Mouse (Mus musculus) activated CD4-positive, CD25-positive, alpha-beta regulatory T cell, adult 4 months (primary cell): ENCODE measurements around the gene Rpl38. TPM values are rescaled to one million over a fixed set of nuclear protein-coding genes. Genes with fewer than 3 reads are reported as not detected.

Source experiments
- ATAC-seq: one replicate; pipeline ENCODE4 v1.8.0; 2017
- polyA plus RNA-seq, 2 experiments: library from polyadenylated mRNA; unstranded; fragments of 100-300 nt; shearing (Covaris generic); gene quantifications; one replicate each; pipeline ENCODE4 v1.2.1; 2017

Gene Rpl38
- polyA plus RNA-seq = 1,000 to 10,000 TPM; 1,043 to 1,380 TPM

DNA sequence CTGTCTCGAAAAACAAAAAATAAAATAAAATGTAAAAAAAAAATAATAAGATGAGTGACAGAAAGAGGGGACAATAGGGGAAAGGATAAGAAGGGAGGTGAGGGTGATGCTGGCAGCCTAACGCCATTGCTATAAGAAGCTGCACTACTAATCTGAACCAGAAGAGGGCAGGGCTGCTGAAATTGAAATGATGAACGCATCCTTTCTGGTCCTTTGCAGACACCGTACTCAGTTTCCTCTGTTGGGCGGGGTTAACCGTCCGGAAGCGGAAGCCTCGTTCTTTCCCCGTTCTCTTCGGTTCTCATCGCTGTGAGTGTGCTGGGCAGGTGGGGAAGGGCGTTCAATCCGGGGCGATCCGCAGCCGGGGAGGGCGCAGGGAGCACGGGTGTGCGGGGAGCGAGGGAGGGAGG is at the start of gene Rpl38:
Gene Rpl38, plus strand, starts transcription at position 224 of the 410 bp plus-strand sequence.
- ATAC-seq = peak; percentile 64

DNA sequence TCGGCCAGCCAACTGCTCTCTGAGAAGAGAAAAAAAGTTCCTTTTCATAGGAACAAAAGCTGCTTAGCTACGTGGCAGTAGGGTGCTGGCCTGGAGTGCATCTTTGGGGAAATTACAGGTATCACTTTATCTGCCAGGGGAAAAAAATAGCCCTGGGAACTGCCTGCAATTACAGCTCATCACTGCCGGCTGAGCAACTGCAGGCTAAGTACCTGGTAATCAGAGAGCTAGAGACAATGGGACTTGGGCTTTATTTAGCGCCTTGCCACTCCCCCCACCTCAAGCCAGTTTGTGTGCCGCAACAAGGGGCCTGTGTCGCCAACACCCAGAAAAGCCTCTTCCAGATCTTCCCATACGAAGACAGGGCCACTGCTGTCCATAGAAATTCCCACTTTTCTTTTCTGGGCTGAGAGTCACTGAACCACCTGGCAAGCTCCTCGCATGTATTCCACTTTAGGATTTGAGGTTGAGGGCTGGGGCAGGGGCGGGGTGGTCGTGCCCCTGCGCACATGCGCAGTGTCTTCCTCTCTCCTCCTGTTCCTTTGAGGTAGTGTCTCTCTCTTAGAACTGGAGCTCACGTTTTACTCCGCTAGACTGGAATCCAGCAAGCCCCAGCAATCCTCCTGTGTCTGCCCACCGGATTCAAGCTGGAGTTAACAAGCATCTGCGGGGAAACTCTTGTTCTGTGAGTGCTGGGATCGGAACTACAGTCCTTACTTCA is 49.5 kb upstream of the Rpl38 start:
- ATAC-seq = no peak

DNA sequence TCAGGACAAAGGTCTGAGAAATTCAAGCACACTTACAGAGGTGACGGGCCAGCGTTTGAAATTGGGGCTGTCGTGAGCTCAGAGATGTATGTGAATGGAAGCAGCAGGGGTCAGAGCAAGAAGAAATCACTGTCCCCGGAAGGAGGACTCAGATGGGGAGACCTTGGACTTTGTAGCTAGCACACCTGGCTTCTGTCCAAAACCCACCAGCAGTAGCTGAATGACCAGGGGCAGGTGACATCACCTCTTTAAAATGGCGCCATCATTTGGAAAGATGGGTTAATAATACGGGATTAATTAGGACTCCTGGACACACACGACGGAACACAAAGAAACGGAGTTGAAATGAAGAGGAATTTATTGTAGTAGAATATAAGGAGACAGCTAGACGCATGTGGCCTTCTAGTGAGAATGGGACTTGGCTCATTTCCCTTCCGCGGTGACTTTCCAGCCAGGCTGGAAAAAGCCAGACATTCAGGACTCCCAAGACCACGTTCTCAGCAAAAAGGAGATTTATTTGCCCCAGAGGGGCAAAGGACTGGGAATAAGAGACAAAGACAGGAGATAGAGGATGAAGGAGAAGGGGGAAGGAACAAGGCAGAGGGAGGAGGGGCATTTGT is 42.1 kb upstream of the Rpl38 start:
- ATAC-seq = no peak

DNA sequence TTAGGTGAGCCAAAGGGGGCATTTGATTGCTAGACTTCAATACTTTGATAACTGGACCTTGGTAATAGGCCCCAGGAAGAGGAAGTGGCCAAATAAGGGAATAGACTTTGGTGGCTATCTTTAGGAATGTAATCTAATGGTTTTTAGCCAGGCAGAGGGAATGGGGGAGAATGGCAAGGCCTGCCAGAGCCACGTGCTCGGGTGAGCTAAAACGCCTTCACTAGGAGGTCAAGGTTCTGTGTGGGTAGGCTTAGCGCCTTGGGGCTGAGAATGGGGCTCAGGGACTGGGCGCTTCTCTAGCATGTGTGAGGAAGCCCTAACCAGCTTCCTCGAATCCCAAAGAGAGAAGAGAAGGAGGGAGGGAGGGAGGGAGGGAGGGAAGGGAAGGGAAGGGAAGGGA is 41.3 kb upstream of the Rpl38 start:
- no peak for ATAC-seq

DNA sequence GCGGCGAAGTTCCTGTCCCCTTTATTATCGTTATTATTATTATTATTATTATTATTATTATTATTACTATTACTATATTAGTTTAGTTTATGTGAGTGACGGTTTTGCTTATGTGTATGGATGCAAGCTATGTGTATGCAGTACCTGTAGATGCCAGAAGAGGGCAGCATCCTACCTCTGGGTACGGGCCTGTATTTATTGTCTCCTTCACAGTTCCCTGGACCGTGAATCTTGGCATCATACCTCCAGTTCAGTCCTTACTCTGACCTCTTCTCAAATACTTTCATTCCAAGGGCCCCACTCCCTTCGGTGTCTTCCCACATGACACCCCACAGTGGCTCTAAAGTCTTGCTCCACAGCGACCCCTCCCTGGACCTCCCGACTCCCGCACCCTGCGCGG is 40.3 kb upstream of the Rpl38 start:
- no peak for ATAC-seq

DNA sequence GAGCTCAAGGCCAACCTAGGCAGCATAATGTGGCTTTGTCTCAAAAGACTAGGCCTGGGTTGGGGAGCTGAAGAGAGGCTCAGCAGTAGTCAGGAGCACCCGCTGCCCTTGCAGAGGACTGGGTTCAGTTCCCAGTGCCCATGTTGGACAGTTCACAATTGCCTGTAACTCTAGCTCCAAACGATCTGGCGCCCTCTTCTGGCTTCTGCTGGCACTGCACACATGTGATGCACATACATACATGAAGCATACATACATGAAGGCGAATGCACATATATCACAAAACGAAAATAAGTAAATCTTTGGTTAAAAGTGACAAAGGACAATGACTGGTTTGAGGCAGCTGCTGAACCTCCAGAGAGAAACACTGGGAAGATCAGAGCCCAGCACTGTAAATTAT is 38.3 kb upstream of the Rpl38 start:
- no peak for ATAC-seq

DNA sequence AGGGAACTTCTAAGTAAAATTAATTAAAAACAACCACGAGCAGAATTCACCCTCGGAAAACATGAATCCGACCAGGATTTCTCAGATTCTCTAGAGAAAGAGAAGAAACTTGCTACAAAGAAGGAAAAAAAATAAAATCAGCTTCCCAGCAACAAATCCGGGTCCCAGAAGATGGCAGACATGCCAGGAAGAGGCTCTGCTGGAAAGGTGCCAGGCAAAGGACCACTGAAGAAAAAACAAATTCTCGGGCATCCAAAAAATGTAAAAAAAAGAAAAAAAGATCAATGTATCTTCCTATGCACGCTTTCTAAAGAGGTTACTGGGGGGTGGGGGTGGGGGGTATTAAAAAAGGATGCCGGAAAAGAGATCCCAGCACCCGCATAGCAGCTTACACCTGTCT is 36.1 kb upstream of the Rpl38 start:
- ATAC-seq = no peak

DNA sequence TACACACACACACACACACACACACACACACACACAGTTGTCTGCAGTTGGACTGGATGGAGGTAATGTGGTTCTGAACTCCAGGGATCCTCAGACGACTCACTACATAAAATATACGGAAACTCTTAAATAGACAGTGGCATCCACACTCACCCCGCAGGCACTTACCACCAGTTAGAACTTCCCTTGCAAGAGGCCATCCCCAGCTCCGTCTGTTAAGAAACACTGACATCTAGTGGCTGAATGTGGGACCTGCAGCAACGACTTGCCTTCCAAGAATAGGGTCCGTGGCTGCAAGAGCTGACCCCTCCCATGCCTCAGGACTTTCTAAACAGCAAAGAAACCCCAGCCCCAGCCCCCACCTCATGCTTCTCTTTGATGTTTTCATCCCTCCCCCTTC is 32.0 kb upstream of the Rpl38 start:
- no peak for ATAC-seq

DNA sequence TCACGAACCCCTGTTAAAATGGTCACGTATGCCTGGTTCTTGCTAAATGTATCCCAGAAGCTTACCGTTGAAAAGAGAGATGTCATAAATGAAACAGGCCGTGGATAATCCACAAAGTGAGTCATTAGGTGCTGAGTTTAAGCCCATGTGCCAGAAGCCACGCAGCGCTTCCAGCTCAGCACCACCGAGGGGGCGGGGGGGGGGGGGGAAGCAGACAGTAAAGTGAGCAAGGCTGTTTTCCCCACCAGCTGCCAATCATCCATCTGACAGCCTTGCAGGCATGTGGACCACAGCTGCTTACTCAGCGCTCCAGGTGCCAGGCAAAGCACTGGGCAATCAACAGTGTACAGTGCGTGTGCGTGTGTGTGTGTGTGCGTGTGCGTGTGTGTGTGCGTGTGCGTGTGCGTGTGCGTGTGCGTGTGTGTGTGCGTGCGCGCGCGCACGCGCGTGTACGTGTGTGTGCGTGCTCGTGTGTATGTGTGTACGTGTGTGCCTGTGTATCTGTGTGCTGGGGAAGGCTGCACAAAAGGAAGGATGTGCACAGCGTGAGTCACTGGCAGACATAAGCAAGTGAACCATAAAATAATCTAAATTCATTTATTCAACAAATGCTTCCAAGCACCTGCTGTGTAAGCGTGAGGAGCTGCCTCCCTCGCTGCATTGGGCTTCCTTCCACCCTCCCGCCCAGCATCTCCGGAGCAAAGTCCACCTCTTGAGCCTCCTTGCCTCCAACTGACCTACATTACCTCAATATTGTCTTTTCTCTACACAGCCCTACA is 31.4 kb upstream of the Rpl38 start:
- no peak for ATAC-seq

DNA sequence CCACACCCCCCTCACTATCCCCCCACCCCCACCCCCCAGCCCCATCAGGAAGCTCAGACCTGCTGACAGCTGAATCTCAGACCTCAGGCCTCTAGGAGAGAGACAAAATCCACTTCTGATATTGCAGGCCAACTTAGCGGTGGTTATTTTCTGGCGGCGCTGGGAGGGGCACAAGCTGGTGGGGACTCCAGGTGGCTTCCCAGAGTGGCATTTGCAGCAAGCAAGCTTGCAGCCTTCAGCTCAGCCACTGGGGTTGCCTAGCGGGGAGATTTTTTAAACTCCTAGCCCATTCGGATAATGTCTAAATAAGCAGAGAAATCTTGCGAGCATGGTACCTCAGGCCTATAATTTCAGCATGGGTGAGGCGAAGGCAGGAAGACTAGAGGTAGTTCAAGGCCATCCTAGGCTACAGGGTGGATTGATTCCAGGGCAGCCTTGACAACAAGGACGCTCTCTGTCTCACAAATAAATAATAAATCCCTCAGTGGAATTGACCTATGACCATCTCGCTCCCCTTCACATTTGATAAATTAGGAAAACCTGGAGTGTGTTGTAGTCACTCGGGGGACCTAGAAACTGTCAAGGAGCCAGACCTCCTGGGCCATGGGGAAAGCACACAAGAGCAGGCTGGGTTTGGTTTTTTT is 29.6 kb upstream of the Rpl38 start:
- ATAC-seq = no peak

DNA sequence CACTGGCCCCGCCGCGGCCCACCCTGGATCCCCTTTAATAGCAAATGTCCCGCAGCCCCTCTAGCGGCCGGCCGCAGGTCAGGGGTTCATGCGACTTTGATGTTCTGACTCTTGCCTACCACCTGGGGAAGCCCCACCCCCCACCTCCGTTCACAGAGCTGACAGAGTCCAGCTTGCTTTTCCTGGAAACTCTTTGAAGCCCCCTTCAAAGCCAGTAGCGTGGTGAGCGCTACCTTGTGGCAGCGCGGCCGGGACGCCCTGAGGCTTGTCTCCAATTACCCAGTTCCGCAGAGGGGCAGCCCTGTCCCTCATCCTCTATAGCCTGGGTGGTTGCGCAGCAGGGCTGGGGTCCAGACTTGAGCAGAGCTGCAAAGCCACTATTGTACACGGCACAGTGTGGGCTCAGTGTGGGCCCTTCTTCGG is 28.6 kb upstream of the Rpl38 start:
- no peak for ATAC-seq

DNA sequence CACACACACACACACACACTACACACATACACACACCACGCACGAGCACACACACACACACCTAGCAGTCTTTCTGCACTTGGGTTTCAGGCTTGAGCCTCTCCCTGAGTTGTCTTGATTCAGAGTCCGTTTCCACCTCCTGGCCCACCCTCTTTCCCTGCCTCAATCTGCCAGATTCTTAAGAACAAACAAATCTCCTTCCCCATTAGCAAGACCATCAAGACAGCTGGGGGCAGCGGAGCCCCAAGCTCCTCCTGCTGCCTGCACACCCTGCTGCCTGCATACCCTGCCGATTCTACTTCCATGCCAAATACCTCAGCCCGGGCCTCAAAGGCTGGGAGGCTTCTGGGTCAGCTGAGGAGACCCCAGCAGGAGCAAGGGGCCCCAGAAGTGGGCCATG is 27.7 kb upstream of the Rpl38 start:
- no peak for ATAC-seq

DNA sequence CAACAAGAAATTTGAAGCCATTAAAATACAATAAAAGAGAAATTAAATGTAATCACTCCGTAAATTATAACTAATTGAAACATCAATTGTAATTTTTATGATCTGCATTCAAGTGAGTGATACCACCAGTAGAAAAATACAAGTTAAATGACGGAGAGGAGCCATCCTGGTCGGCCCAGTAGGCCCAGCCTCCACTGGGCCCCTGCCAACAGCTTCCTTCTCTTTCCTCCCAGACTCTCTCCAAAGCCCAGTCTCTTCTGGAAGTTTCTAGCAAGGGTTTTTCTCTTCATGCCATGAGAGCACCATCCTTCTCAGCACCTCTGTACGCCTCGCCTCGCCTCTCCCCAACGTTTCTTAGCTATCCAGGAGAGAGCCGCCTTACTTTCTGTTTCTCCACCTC is 27.2 kb upstream of the Rpl38 start:
- no peak for ATAC-seq

DNA sequence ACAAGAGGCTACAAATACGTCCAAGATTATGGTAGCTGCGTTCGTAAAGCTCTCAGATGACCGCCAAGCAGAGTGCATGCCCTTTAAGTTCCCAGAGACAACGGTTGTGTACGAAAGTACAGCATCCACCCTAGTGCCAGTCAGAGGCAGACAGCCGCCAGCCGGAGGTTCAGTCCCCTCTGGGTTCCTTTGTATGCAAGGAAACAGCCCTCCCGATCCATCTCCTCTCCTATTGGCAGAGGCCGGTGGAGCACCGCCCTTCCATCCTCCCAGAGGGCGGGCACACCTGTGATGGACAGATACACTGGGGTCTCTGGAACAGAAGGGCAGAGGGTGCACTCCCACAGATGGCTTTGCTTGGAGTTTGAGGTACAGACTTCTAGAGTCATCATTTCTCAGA is 26.1 kb upstream of the Rpl38 start:
- ATAC-seq = no peak

DNA sequence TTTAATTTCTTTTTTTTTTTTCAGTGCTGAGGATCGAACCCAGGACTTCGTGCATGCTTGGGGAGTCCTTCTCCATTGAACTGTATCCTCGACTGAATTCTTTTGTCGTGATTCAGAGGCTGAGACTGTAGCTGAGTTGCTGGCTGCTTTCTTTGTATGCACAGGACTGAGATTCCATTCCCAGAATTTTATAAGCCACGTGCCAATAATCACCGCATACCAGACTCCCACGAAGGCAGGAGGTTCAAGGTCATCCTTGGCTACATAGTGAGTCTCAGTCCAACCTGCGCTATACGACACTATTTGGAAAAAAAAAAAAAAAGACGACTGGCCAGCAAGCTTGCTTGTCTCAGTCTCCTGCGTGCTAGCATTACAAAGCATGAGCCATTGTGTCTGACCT is 25.4 kb upstream of the Rpl38 start:
- no peak for ATAC-seq

DNA sequence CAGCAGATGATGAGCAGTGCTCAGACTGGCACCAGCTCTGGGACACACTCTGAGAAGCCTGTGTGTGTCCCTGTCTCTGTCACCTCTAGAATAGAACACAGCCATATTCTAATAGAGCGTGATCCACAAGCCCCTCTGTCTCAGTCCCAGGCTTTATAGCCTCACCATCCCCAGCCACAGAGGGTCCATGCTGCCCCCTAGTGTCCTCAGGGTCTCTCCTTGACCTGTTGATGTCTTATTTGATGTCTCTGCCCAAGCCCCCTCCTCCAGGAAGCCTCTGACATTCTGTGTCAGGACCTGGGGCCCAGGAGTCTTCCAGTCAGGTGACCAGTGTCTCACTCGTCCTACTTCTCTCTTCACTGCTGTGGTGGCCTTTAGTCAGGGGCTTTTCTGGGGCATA is 24.2 kb upstream of the Rpl38 start:
- no peak for ATAC-seq

DNA sequence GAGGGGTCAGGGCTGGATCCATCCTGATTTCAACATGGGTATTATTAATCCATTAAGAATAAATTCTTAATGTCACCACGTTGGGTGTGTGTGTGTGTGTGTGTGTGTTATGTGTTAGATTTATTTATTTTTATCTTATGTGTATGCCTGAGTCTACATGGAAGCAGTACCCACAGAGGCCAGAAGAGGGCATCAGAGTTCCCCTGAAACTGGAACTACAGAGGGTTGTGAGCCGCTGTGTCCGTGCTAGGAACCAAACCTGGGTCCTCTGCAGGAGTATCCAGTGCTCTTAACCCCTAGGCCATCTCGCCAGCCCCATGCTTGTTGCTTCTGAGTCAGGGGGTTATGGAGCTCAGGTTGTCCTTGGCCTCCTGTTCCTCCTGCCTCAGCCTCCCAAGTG is 18.8 kb upstream of the Rpl38 start:
- ATAC-seq = no peak

DNA sequence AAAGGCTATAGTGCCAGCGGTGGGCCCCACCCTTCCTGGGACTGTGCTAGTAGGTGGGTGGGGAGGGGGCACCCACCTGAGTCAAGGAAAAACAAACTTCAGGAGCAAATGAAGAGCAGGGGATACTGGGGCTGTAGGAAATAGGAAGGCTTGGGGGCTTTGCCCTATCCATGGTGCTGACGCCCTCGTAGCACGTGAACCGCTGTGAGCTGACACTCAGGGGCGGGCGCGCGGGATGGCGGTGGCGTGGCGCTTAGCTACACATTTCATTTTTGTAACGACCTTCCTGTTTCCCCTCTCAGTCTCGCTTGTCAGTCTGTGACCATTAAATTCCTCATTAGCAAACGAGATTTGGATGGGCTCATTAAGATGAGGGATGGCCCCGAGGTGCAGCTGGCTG is 15.8 kb upstream of the Rpl38 start:
- ATAC-seq = no peak

DNA sequence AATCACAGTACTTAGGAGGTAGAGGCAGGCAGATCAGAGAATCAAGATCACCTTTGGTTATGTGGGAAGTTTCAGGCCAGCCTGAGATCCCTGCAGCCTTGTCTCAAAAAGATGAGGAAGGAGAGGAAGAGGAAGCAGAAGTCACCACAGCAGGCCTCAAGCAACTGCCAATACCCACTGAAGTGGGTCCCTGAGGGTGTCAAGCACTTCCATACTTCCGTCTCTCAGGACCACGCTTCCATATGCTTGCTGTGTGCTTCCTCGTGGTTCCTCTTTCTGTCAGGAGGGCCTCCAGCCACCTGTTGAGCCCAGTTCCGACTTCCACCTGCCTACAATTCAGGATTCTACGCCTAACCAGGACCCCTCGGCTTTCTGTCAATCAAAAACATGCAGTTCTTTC is 14.7 kb upstream of the Rpl38 start:
- ATAC-seq = no peak

DNA sequence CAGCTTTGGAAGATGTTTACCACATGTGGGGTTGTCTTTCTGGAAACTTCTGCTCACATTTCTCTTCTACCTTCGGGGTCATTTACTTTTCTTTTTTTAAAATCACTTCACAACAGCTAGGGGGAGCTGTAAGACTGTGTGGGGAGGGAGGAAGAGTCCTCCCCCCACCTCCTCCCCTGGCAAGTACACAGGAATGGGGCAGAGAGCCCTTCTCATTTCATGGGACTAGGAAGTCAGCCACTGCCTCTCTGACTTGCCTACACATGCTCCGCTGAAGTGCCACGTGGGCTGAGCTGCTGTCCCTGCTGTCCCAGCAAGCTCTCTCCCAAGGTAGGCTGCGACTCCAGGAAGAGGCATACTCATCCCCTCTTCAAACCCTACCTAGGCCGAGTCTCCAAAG is 13.8 kb upstream of the Rpl38 start:
- ATAC-seq = no peak

DNA sequence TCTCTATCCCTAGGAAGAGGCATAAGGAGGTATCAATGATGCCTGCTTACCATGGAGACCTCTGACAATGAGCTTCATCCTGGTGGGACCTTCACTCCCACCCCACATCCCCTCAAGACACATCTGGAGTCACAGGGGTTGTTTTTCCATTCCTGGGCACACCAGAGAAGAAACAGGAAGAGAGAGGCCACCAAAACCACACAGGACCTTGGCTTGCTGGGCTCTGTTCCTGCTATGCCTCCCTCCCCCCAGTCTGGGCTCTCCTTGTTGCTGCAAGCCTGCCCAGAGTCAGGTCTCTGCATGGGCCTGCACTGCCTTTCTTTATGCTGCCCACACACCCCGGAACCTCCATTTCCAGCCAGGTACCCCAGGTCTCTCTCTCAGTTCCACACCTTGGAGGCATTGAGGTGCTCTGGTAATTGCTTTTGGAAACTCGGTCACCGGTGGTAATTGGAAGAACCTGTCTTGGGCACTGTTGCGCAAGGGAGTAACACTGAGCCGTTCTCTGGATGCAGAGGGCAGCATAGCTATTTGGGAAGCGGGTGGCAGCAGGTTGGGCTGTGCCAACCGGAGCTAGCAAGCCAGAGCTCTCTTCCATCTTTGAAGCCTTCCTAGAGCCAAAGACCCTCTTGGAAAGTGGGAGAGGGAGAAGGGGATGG is 12.8 kb upstream of the Rpl38 start:
- ATAC-seq = no peak

DNA sequence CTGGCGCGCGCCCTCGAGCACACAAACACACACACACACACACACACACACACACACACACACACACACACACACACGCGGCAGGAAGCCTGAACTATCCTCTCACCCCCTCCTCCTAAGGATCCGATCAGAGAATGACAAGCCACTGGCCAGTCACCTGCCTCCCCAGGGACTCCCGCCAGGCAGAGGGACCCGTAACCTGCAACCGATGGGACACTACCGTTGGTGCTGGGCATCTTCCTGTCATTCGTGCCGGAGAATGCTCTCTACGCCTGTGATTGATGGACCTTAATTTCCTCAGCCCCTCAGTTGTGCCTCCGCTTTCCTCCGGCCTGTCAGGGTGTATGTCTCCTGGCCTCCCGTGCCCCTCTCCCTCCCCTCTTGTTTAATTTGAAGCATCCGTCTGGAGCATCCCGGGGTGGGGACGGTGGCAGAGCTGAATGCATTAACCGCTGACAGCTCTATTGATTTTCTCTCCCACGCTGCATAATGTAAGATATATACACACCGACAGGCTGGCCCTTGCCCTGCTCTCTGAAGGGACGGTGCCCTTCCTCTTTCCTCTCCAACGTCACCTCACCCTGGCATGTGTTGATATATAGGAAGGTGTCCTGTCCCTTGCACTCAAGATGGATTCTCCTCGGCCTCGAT is 11.2 kb upstream of the Rpl38 start:
- ATAC-seq = no peak
